Mouse (Mus musculus): Measurements from ENCODE around the gene Fis1.
A peak's percentile ranks its signal among the peaks of the same experiment; 100 is the strongest.
"Not testable (repeated sequence)": the region's sequence is repeated elsewhere in the genome, so short reads cannot be mapped to it uniquely, and the experiment has no call there.

Fis1 gene

DNA sequence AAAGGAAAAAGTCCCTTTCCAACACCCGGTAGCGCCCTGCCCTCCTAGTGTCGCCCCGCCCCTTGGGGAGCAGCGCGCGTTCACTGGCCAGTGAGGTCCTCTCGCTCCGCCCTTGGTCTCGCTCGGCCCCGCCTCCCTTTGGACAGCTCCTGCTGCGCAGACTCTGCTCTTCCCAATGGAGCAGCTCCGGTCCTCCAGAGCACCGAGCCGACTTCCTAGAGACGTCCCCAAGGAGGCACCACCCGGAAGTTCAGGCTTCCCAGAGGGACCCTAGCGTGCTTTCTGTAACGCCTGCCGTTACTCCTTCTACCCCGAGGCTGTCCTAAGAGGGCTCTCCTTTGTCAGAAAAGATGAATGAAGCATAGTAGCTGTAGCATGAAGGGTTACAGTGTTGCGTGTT lies at the start of gene Fis1:
Fis1 (plus strand) TSS at position 261 of the 400 bp plus-strand sequence.
- DNase-seq (ENCODE audit: low spot score in 2 of 2) = peak; percentile 67 to 73

- no peak for DNase-seq (ENCODE audit: low spot score in 2 of 2)
Observed at GRCm38 (mm10) chr5:136904621-136905020, 48.5 kb upstream of the Fis1 start.

DNA sequence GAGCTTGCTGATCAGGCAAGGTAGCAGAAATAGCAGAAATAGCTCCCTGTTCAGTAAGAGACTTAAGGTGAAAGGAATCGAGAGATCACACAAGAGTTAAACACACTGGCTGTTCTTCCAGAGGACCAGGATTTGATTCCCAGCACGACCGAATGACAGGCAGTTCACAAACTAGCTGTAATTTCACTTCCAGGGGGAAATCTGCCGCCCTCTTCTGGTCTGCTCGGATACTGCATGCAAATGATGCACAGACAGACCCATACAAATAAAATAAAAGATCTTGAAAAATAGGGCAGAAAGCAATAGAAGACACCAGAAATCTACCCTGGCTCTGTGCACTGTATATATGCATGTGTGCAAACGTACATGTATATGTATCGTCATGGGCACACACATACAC lies 47.4 kb upstream of the Fis1 start:
- DNase-seq (ENCODE audit: low spot score in 2 of 2) = peak in 1 of 2 experiments; percentile 53

- no peak for DNase-seq (ENCODE audit: low spot score in 2 of 2)
Observed at GRCm38 (mm10) chr5:136907587-136907986, 45.5 kb upstream of the Fis1 start.

DNA sequence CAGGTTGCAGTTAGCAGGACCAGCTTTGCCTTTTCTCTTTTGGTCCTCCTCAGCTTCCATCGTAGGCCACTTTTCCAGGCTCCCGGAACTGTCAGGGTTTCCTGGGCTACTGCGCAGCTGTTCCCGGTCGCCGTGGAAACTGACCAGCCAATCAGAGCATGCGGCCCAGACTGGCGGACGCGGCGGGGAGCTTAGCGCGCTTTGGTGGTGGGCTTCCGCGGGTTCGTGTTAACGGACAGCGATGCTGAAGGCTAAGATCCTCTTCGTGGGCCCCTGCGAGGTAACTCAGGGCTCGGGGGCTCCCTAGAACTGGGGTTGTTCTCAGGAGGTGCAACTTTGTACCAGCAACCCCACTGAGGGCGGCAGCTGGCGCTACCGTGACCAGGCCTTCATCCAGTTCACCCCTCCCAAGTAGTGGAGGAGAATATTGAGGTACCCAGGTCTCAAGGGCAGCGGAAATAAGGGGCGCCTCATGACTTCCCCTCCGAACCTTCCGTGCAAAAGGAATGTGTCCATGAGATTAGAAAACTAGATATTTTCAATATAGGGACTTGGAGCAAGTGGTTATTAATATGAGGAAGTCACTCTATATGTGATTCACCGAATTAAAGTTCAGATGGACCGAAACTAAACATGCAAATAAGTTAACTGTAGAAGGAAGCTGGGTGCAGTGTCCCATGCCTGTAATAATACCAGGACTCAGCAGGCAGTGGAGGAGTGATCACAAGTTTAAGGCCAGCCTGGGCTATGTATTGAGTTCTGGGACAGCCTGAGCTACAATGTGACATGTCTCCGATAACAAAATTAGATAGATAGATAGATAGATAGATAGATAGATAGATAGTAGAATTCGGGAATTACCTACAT lies 44.9 kb upstream of the Fis1 start, which contains the start of gene Ift22:
Ift22 (plus strand) TSS at position 160 of the 867 bp plus-strand sequence.
- peak; percentile 75 to 79 for DNase-seq (ENCODE audit: low spot score in 2 of 2)

GRCm38 (mm10) chr5:136914183-136914582 lies 38.9 kb upstream of the Fis1 start:
- DNase-seq (ENCODE audit: low spot score in 2 of 2) = no peak

- no peak for DNase-seq (ENCODE audit: low spot score in 2 of 2)
Observed at GRCm38 (mm10) chr5:136917613-136918242, 35.3 kb upstream of the Fis1 start.

DNA sequence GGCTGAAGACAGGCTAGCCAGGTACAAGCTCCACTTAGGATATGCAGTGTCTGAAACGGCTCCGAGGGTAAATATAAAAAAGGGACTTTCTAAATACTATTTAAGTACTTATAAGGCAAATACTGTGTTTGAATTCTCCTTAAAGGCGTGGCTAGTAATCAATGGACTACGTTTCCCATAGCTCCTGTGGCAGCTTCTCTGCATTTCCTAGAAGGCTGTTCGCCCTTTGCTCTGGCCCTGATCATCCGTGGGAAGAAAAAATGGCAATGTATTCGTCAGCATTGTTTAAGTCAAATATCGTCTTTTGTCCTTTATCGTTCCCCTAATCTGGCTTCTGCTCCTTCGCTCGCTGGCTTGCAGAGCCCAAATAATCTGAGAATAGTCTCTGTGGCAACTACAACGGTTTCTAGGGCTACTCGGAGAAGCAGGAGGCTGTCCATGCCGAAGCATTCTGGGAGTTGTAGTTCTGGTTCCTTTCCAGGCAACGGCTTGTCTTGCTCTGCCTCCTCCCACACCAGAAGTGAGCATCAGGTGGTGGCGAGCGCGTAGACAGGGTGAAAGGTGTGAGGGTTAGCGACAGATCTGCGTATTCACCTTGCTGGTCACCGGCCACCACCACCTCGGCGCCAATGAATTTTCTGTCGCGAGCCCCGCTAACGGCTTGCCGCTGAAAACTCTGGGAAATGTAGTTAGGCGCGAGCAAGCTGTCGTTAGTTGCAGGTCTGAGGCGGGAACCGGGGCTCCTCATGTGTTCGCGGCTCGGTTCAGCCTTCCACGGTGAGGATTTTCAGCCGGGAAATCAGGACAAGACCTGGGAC lies 34.2 kb upstream of the Fis1 start:
- DNase-seq (ENCODE audit: low spot score in 2 of 2) = peak; percentile 38 to 63

DNA sequence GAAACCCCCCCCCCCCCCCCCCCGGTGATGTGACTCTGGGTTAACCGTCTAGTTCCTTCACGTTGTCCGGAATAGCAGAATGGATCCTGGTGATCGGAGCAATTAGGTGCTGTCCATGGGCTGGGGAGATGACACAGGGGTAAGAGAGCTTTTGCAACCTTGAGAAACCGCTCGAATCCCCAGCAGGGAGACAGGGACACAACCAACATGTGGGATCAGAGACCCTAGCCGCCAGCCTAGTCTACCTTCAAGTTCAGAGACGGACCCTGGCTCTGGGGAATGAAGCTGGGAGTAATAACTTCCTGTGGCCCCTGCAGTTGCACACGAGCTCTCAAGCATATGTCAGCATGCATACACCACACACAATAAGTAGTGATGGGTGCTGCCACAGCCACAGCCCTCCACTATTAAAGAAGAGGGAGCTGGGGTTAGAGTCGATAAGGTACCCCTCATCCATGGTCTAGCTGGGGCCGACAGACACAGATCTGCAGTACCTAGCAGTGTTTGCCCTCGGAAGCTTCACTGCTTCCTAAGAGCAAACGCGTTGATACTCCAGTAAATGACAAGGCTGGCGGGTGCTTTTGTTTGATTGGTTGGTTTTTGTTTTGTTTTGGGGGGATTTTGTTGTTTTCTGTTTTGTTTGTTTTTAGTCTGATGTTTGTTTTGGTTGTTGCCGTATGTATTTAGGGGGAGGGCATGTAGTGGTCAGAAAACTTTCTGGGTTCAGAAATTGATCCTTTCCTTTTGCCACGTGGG lies 33.4 kb upstream of the Fis1 start:
- peak in 1 of 2 experiments; percentile 9 for DNase-seq (ENCODE audit: low spot score in 2 of 2)

DNA sequence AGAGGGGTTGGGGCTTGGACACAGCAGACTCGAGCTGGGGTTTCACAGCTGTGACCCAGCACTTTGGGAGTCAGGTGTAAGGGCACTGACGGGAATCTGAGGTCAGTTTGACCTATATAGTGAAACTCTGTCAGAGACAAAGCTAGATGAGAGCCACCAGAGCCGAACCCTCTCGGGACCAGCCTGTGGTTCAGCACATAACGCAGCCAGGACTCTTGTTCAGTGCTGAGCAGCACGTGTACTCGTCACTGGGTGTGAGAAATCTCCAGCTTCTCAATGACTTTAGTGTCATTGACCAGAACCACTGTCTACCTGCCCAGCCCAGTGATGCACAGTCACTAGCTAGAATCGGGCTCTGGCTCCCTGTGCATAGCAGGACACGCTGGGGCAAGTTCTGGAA lies 30.2 kb upstream of the Fis1 start:
- DNase-seq (ENCODE audit: low spot score in 2 of 2) = no peak

GRCm38 (mm10) chr5:136923751-136924478 lies 29.2 kb upstream of the Fis1 start:
- no peak for DNase-seq (ENCODE audit: low spot score in 2 of 2)

- peak; percentile 58 to 78 for DNase-seq (ENCODE audit: low spot score in 2 of 2)
Observed at GRCm38 (mm10) chr5:136929073-136929472, 24.0 kb upstream of the Fis1 start.

DNA sequence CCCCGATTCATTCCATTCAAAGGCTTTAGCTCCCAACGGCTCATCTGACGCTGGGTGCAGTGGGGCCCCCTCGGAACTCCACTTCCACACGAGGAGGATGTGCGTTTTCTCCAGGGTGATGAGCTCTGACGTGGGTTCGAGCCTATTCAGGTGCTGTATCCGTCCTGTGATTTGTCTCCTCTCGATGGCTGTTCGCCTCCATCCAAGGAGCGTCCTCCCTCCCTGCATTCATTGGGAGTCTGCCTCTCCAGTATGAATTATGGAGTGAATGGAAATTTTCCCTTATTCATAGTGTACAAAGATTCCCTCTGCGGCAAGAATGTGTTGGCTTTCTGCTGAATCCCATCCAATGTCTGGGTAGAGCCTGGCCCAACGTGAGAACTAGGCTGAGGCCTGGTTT lies 21.2 kb upstream of the Fis1 start:
- no peak for DNase-seq (ENCODE audit: low spot score in 2 of 2)

DNA sequence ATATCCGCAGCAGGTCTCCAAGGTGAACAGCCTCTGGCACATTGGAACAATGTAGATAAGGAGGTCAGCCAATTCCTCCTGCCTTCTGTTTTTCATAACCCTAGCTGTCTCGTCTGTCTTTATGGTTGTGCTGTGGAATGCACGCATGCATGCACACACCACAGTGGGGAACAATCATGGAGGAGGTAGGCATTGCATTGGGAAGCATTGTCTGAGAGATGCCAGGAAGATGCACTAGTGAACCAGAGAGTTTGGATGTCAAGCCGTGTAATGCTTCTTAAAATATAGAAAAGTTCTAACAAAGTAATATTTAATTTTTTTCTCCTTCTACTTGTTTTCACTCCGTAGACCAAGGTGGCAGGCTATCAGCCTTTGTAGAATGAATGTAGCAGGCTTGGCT lies 20.1 kb upstream of the Fis1 start:
- no peak for DNase-seq (ENCODE audit: low spot score in 2 of 2)

DNA sequence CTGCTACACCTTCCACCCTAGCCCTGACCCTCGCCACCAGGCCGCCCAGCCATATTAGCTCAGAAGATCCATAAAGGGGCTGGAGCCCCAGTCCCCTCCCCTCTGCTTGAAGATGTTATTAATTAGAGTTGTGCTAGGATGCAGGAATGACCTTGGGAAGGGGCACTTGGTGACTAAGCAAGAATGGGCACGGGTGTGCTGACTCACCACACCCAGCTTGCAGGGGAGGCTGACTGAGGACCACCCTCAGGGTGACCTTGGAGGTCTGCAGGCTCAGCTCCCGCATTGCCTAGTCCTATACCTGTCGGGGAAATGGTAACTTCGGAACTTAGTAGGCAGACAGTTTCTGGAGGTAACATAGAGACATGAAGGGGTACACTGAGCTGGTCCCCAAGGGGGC lies 19.1 kb upstream of the Fis1 start:
- no peak for DNase-seq (ENCODE audit: low spot score in 2 of 2)

GRCm38 (mm10) chr5:136935905-136936695 lies 17.0 kb upstream of the Fis1 start:
- DNase-seq (ENCODE audit: low spot score in 2 of 2) = no peak

DNA sequence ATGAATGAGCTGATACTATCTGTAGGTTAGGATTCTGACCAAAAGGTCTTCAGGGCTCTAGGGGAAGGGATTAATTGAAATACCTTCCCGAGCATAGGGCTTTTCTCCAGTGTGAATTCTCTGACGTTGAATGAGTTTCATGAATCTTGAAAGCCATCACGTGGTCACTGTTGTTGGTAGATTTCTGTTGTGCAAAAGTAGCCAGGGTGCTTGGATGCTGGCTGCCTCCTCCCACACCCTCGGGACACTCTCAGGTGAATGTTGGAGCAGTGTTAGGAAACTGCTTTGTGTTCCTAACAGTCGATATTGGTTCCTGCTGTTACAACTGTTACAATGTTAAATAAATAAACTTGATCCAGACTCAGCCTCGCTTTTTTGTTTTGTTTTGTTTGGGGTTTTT lies 16.3 kb upstream of the Fis1 start:
- DNase-seq (ENCODE audit: low spot score in 2 of 2) = no peak

DNA sequence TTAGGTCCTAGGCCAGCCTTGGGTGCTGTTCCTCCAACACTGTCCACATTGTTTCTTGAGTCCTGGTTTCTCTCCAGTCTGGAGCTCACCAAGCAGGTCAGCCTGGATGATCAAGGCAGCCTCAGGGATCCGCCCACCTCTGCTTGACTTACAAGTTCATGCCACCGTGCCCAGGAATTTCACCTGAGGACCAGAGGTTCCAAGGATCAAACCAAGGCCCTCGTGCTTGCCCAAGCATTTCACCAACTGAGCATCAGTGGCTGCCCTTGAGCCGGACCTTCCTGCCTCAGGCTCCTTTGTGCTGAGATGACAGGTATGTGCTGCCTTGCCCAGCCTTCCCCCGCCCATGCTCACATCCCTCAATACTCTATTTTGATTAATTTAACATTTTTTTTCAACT lies 15.5 kb upstream of the Fis1 start:
- no peak for DNase-seq (ENCODE audit: low spot score in 2 of 2)

DNA sequence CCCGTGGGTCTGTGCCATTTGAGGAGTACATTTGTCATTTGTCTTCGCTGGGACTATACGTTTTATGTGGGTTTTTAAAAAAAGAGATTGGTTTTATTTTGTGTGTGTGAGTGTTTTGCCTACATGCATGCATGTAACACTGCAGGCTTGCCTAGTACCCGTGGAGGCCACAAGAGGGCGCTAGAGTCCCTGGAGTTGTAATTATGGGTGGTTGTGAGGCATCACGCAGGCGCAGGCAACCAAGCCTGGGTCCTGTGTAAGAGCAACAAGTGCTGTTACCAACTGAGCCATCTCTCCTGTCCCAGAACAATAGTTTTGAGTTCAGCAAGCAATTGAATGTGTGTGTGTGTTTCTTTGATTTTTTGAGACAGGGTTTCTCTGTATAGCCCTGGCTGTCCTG lies 13.8 kb upstream of the Fis1 start:
- DNase-seq (ENCODE audit: low spot score in 2 of 2) = peak in 1 of 2 experiments; percentile 35

DNA sequence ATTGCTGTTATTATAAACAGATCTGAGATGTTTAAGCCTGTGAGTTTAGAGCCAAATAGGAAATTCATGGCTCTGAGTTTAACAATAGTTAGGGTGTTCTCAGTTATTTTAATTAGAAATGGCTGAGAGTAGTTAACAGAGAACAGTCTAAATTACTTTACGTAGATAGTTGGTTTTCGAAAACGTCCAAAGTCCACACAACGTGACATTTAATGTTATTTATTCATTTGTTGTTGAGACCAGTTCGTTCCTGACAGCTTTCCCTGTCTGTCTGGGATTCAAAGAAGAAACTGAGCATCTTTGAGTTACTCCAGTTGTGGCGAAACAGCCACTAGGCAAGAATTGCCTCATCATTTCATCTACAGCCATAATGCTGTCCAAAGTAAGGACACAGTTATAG lies 13.0 kb upstream of the Fis1 start:
- DNase-seq (ENCODE audit: low spot score in 2 of 2) = not testable (repeated sequence)
